Mouse (Mus musculus): Measurements from ENCODE around the gene Mcm9.

The Mcm9 gene

DNA sequence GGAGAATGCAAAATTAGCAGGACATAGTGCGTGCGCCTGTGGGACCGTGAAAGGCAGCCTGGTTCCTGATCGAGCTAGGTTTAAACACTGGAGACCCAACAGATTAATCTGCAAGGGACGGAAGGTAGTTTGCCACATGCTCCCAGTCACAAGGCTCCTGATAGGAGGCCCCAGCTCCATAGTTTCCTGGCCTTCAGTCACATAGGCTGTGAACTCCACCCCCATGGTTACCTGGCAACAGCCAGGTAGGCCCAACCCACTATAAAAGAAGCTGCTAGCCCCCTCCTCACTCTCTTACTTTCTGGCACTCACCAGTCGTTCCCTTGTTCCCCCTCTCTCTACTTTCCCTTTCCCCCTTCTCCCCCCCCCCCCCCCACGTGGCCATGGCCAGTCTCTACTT, 50.1 kb downstream of the Mcm9 start:
- peak in 1 of 2 experiments; percentile 15 for DNase-seq

DNA sequence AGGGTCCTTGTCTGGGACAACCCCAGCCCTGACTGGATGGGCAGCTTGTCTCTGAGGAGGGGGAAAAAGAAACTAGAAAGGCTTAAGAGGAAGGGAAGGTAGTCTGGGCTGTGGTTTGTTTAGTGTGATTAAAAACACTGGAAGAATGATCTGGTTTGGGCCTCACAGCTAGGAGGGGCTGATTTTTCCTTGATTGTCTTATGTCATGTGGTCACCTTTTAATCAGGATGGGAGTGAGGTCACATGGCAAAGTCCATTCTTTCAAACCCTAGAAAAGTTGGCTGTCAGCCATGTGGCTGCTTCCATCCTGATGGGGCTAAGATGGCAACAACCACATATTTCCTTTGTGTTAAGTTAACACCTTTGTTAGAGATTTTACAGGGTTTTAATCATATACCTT, 61.7 kb downstream of the Mcm9 start:
- peak; percentile 17 to 38 for DNase-seq

GRCm38 (mm10) chr10:53565538-53565937, 64.7 kb downstream of the Mcm9 start:
- DNase-seq = no peak

DNA sequence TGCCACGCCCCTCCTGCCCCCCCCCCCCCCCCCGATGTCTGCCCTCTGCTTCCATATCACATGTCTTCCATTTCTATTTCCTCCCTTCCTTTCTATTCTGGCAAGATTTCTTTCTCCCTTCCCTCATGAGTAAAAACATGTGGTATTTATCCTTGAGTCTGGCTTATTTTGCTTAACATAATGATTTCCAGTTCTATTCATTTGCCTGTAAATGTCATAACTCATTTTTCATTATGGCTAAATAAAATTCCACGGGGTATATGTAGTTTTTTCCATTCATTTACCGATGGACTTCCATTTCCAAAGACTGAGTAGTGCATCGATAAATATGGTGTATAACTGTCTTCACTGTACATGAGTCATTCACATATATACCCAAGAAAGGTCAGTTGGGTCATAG, 68.2 kb downstream of the Mcm9 start:
- no peak for DNase-seq

GRCm38 (mm10) chr10:53537596-53537995, 92.6 kb downstream of the Mcm9 start:
- no peak for DNase-seq

DNA sequence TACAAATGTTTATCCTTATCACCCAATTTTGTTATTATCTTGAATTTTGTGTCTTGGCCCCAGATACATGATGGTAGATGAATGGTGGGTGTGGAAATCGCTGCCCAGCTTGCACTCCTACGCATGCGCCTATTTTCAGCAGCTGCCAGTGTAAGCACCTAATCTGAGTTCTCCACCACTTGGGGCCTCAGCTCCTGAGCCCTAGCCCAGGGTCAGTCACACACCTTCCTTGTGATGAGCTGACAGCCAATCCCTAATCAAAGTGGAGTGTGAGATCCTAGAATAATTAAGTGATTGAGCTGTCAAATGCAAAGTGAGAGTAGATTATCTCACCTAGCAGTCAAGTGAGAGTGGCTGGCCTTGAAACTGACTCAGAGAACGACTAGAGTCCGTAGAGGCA, 97.9 kb downstream of the Mcm9 start:
- DNase-seq = no peak

DNA sequence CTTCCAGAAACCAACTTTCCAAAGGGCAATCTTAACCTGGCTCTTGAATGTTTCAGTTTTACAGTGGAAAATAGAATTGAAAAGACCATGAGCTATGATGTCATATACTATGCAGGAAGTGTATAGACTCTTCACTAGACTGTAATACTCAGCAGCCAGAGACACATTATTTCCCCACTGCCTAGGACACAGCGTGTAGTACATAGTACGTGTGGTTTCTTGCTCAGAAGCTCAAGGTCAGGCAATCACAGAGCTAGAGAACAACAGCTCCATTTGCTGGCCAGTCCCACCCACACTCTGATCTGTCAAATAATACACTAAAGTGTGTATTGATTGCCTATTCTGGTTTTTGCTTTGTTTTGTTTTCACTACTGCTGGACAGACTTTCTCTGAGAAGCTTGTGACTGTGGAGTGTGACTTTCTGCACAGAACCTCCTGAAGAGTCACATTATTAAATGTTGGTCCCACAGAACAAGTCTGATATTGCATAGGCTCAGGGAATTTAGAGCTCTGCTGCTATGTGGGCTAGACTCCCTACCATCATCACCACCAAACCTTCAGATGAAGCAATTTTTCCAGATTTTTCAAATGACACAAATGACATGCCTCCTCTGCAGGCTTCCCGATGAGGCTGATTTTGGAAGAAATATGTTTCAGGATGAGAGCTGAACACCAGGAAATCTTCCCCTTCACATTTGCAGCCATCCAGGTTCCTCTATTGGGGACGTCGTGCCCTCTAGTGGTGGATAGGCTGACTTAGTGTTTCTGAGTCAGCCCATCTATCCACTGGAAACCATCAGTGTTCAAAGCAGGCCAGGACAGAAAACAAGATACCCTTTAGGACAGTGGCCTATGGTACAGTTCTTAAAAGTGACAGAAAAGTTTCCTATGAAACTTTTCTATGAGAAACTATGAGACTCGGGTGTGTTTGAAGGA, 102.1 kb downstream of the Mcm9 start:
- DNase-seq = peak; percentile 41 to 74

GRCm38 (mm10) chr10:53527344-53527743, 102.9 kb downstream of the Mcm9 start:
- no peak for DNase-seq

- no peak for DNase-seq
Observed at GRCm38 (mm10) chr10:53526350-53526749, 103.9 kb downstream of the Mcm9 start.

GRCm38 (mm10) chr10:53525265-53525976, 104.8 kb downstream of the Mcm9 start:
- no peak for DNase-seq

DNA sequence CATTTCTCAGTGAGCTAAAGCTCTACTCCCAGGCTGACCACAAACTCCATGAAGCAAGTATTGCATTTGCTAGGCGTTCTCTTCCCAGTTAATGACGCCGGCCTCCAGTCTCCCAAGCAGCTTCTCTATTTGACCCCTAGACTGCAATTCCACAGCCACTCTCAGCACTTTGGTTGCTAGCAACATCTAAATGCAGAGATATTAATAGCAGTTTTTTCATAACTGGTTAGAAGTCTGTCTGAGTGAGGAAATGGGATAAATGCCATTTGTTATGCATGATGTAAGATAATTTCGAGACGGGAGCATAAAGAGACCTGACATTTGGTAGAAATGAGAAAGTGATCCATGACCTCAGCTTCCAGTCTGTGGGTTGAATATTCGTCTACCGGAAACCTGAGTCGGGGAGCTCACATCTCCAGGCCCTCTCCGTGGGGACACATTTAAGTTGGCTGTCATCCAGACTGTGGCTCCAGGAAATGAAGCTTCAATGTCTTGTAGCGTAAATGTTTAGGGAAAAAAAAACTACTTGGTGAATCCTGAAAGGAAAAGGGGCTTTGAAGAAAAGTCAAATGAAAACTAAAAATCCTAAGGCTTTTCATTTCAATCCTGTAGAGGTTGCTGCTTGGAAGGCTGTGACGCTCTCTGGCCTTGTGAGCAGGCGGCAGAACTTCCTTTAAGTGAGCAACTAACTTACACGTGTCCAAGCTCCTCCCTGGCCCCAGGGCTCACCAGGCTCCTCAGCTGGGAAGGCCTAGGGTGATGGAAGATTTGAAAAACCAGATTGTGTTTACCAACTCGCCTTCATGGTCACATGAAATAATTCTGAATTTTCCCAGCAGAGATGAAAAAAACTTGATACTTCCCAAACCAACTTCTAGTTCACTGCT, 110.9 kb downstream of the Mcm9 start:
- peak; percentile 30 to 35 for DNase-seq

- no peak for DNase-seq
Observed at GRCm38 (mm10) chr10:53518599-53518913, 111.7 kb downstream of the Mcm9 start.

DNA sequence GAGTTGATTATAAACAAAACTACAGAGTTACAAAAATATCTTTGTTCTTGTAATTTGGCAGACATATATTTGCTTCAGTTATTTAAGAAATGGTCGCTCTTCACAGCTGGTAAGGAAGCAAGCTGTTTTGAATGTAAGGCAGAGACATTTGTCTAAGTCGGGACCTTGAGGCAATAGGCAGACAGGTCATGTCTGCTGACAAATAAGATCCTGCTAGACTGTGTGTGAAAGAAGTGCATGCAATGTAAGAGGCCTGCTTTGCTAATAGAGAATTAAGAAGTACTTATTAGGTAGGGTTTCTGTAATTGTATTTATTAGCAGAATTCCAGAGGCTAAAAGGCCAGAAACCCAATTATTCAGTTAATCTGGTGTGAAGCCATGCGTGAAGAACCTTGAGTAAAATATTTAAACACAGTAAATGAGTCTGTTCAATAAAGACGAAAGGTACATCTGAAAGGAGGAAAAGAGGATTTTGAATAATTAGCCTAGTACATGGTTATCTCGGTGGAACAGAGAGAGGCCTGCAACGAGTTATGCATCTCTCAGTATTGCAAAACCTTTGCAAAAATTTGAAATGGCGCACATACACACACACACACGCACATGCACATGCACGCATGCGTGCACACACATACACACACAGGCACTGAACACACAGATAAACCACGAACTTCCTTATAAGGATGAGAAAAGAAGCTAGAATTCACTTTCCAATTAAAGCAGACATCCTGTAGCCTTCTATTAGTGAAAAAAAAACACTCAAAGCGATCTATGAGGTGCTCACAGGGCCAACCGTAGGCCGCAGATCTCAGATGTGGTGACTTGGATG, 112.3 kb downstream of the Mcm9 start:
- no peak for DNase-seq

DNA sequence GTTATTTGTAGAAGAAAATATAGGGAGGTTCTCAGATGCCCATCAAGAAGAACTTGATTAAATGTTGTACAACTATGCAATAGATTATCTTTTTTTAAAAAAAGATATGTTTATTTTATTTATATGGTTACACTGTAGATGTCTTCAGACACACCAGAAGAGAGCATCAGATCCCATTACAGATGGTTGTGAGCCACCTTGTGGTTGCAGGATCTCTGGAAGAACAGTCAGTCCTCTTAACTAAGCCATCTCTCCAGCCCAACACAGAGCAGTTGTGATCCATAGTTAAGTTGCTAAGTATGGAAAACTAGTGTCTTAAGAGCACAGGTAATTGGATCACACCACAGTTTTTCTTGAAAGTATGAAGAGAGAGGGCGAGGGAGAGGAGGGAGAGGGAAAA, 117.7 kb downstream of the Mcm9 start:
- no peak for DNase-seq

DNA sequence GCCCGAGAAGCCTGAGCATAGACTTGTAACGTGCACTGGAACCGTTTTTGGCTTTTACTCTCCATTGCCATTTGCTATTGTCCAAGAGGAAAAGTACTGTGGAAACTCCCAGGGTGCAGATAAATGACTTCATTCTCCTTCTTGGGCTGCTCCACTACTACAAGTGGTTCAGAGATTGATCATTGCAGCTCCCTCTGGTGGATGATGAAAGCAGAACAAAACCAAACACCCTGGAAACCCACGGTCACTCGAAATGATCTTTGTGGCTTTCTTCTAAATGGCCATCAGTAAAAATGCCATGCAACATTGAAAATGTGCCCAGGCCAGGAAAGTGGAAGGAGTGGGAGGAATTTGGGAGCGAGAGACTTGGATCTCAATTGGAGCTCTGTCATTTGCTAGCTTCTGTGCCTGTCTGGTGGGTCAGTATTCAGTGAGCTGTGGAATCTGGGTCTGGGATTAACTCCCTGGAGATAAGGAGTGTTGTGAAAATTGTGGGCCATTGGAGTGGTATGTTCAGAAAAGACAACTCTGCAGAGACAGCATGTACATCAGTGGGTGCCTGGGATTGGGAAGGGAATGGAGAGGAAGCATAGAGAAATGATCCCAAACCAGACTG, 121.0 kb downstream of the Mcm9 start:
- peak; percentile 67 to 75 for DNase-seq

DNA sequence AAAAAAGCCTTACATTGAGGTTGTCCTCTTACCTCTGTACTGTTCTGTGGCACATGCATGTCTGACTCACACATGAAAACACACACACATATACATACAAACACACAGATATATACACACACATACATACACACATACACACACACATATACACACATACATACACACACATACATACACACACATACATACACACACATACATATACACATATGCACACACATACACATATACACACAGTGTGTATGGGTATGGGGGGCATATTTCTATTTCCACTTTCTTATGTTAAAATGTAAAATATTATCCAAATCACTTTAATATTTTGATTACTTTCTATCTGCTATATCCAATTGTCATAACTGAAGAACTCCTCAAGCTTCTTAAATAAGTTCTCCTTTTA, 121.6 kb downstream of the Mcm9 start:
- DNase-seq = no peak

DNA sequence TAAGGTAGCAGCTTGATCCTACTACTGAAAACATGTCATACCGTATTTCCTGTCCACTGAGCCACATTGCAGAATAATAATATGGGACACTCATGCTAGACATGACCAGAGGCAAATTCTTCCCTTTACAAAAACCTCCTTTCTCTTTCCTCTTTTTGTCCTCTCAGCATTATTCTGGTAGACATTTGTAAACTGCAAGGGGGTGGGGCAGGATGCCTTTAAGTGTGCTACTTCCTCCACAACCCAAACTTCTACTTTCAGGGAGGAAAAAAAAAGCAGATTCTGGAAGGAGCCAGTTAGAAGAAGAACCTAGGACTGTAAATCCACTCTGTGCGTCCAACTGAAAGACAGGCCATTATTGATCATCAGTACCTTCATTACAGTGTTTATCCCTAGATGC, 124.7 kb downstream of the Mcm9 start:
- peak in 1 of 2 experiments; percentile 28 for DNase-seq

DNA sequence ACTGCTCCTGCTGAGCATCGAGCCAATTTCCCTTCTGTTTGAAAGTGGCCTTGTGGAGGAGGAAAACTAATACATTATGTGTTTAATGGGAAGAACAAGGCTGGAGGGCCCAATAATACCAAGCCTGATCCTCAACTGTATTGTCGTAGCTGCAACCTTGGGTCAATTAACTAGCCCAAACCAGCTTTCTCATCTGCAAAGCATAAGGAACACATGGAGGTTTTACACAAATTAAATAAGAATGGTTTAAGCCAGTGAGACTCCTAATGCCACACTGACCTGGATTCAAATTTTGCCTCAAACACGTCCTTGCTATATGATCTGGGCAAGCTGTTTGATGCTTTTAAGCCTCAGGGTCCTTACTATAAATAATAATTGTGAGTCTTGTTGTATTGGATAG, 125.2 kb downstream of the Mcm9 start:
- no peak for DNase-seq

GRCm38 (mm10) chr10:53502875-53503816, 127.1 kb downstream of the Mcm9 start:
- peak; percentile 18 to 38 for DNase-seq

GRCm38 (mm10) chr10:53502471-53502870, 127.8 kb downstream of the Mcm9 start:
- no peak for DNase-seq

DNA sequence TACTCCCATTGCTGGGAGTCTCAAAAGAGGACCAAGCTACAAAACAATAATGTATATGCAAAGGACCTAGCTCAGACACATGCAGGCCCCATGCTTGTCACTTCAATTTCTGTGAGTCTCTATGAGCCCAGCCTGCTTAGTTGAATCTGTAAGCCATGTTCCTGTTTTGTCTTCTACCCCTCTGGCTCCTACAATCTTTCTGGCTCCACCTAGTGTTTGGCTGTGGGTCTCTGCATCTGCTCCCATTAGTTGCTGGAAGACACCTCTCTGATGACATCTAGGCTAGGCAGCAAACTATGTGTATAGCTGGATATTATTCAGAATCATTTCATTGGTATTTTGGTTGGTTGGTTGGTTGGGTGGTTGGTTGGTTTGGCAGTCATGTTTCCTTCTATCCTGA, 130.7 kb downstream of the Mcm9 start:
- peak; percentile 25 to 53 for DNase-seq
